Mouse (Mus musculus) small intestine, adult 2 months (tissue): ENCODE results near the gene F5.

Experiments
- CTCF ChIP-seq: fragments of 200-500 bp; IDR thresholded peaks from 2 replicates; pipeline ENCODE4 v1.5.1; 2012; ENCODE audit warnings: low read depth, mild to moderate bottlenecking, control low read depth, inconsistent platforms, low read length, moderate library complexity, mixed read lengths; ENCODE audit not compliant: insufficient replicate concordance, insufficient read length; ENCODE audit errors: extremely low read depth
- POLR2A ChIP-seq: fragments of 200-500 bp; IDR thresholded peaks from 2 replicates; pipeline ENCODE4 v1.6.1; 2012; ENCODE audit warnings: low read depth, mild to moderate bottlenecking, control low read depth, inconsistent platforms, low read length, moderate library complexity

GRCm38 (mm10) chr1:164139464-164139863 is 12.2 kb upstream of the F5 start:
- no peak for TF ChIP-seq POLR2A
- TF ChIP-seq CTCF: no peak
